Mouse (Mus musculus) liver, embryonic 11.5 days (tissue): ENCODE measurements at regions not wholly inside any gene's neighbourhood (a gene's known extent, or its start where the extent isn't known, plus 50 kb on each side); places are given as distances from the start of the nearest gene placed in this dataset. TPM values are rescaled to one million over a fixed set of nuclear protein-coding genes. Genes with fewer than 3 reads are reported as not detected.

Source experiments
- microRNA-seq: library from miRNA; unstranded; fragments of <30 nt; microRNA quantifications from one replicate; pipeline ENCODE4, GENCODE M21; 2017; ENCODE audit warnings: borderline number of aligned reads

Small RNA genes lying in the stretch of these regions (microRNA-seq; reads per million reads assigned to microRNA genes)
- gene Gm22406: not detected
- gene Mir6390: not detected
